Mouse (Mus musculus) limb, embryonic 11.5 days (tissue): ENCODE data around the gene Arpp19. TPM values are rescaled to one million over a fixed set of nuclear protein-coding genes. Genes with fewer than 3 reads are reported as not detected.

Source experiments
- ATAC-seq: fragments of 200-750 bp; cut with Nextera tagmentation; 2 replicates; pipeline ENCODE4 v1.8.0; 2017; ENCODE audit warnings: low read depth; ENCODE audit not compliant: insufficient number of reproducible peaks, low FRiP score, low TSS enrichment
- DNase-seq: peaks from one replicate; pipeline ENCODE4 v3.0.0-alpha.2; 2015; ENCODE audit warnings: low spot score
- H3K27ac ChIP-seq: fragments of 300-500 bp; sonication (generic); replicated peaks from 2 replicates; pipeline ENCODE4 v1.5.1; 2014; ENCODE audit warnings: low read depth, mild to moderate bottlenecking, low read length
- H3K27me3 ChIP-seq: fragments of 300-500 bp; sonication (generic); 2 replicates; pipeline ENCODE4 v1.6.1; 2014; ENCODE audit warnings: mild to moderate bottlenecking, low read length, mixed read lengths; ENCODE audit not compliant: control insufficient read depth, insufficient read depth
- H3K36me3 ChIP-seq: fragments of 300-500 bp; sonication (generic); 2 replicates; pipeline ENCODE4 v1.6.1; 2014; ENCODE audit warnings: mild to moderate bottlenecking, low read length, moderate library complexity, mixed read lengths; ENCODE audit not compliant: control insufficient read depth, insufficient read depth
- H3K4me1 ChIP-seq: fragments of 300-500 bp; sonication (generic); 2 replicates; pipeline ENCODE4 v1.6.1; 2014; ENCODE audit warnings: low read length, mixed read lengths; ENCODE audit not compliant: control insufficient read depth, insufficient read depth
- H3K4me2 ChIP-seq: fragments of 300-500 bp; sonication (generic); 2 replicates; pipeline ENCODE4 v1.6.1; 2014; ENCODE audit warnings: low read depth, mild to moderate bottlenecking, moderate library complexity; ENCODE audit not compliant: severe bottlenecking
- H3K4me3 ChIP-seq: fragments of 300-500 bp; sonication (generic); 2 replicates; pipeline ENCODE4 v1.5.1; 2014; ENCODE audit warnings: low read depth, low read length
- H3K9ac ChIP-seq: fragments of 300-500 bp; sonication (generic); 2 replicates; pipeline ENCODE4 v1.6.1; 2014; ENCODE audit warnings: mild to moderate bottlenecking, low read length
- H3K9me3 ChIP-seq: fragments of 300-500 bp; sonication (generic); 2 replicates; pipeline ENCODE4 v1.6.1; 2016; ENCODE audit warnings: low read length; ENCODE audit not compliant: control insufficient read depth
- WGBS: fragments of 180-500 bp; shearing (Covaris S2); extraction: QIAGEN DNeasy Blood & Tissue Kit; methylation state at CpG from one replicate; pipeline ENCODE4 v1.1.7; 2014; 5-methylcytosine and 5-hydroxymethylcytosine counted together
- polyA plus RNA-seq: library from polyadenylated mRNA; unstranded; fragments of >200 nt; fragmentation: Nextera tagmentation; extraction: Ambion mirVana; gene quantifications from 2 replicates; pipeline ENCODE4 v1.2.1, GENCODE M21; 2014

Arpp19 gene
- polyA plus RNA-seq, 1 experiment from 2014 or later: 387 TPM

- ATAC-seq: no peak
- no peak overlapping the region for H3K27ac ChIP-seq
- H3K4me2 ChIP-seq: no peak overlapping the region
- WGBS: 40% methylated on average over 7 of the region's 7 CpGs
- H3K9ac ChIP-seq: no peak overlapping the region
- 0 out of 2 replicates have a peak, but pooled peaks cover 2% of the 10 kb centered on the region for H3K36me3 ChIP-seq
- no peak for DNase-seq
- H3K4me1 ChIP-seq: peaks cover 3% of the 10 kb centered on the region; the same call in 1 of the 2 replicates
- H3K9me3 ChIP-seq: no peaks in the 10 kb centered on the region
- no peak overlapping the region for H3K4me3 ChIP-seq
- H3K27me3 ChIP-seq: no peaks in the 10 kb centered on the region
Observed at GRCm38 (mm10) chr9:75024089-75024488, 13.3 kb upstream of the Arpp19 start.

GRCm38 (mm10) chr9:75025689-75026088, 11.7 kb upstream of the Arpp19 start:
- ATAC-seq (no peak), DNase-seq (no peak)
- Histone ChIP-seq H3K4me3 (no peak overlapping the region), H3K9me3 (no peaks in the 10 kb centered on the region), H3K27me3 (no peaks in the 10 kb centered on the region), H3K36me3 (no peaks in the 10 kb centered on the region), H3K4me1 (no peaks in the 10 kb centered on the region; the same call in 1 of the 2 replicates), H3K9ac (no peak overlapping the region), H3K27ac (no peak overlapping the region), H3K4me2 (no peak overlapping the region)
- 73% methylated on average over 6 of the region's 6 CpGs for WGBS

GRCm38 (mm10) chr9:75032408-75032807, 5.0 kb upstream of the Arpp19 start:
- no peaks in the 10 kb centered on the region for H3K27me3 ChIP-seq
- no peak for ATAC-seq
- H3K4me1 ChIP-seq: no peaks in the 10 kb centered on the region
- H3K9me3 ChIP-seq: no peaks in the 10 kb centered on the region
- H3K9ac ChIP-seq: no peak overlapping the region
- no peak overlapping the region for H3K4me3 ChIP-seq
- 91% methylated on average over 1 of the region's 1 CpGs for WGBS
- no peak overlapping the region for H3K4me2 ChIP-seq
- H3K27ac ChIP-seq: no peak overlapping the region
- H3K36me3 ChIP-seq: no peaks in the 10 kb centered on the region
- no peak for DNase-seq

GRCm38 (mm10) chr9:75033141-75033540, 4.3 kb upstream of the Arpp19 start:
- H3K36me3 ChIP-seq: no peaks in the 10 kb centered on the region
- DNase-seq: no peak
- H3K4me2 ChIP-seq: no peak overlapping the region
- no peaks in the 10 kb centered on the region for H3K9me3 ChIP-seq
- no peak for ATAC-seq
- no peak overlapping the region for H3K4me3 ChIP-seq
- WGBS: 66% methylated on average over 7 of the region's 7 CpGs
- H3K27me3 ChIP-seq: no peaks in the 10 kb centered on the region
- H3K27ac ChIP-seq: no peak overlapping the region
- no peaks in the 10 kb centered on the region for H3K4me1 ChIP-seq
- no peak overlapping the region for H3K9ac ChIP-seq

- Histone ChIP-seq H3K4me1 (peaks cover 3% of the 10 kb centered on the region; the same call in 1 of the 2 replicates), H3K27ac (no peak overlapping the region), H3K36me3 (no peaks in the 10 kb centered on the region), H3K4me2 (no peak overlapping the region), H3K9ac (no peak overlapping the region), H3K9me3 (no peaks in the 10 kb centered on the region), H3K27me3 (no peaks in the 10 kb centered on the region), H3K4me3 (no peak overlapping the region)
- WGBS: 39% methylated on average over 1 of the region's 1 CpGs
- ATAC-seq: no peak
- DNase-seq: no peak
Observed at GRCm38 (mm10) chr9:75034691-75035090, 2.7 kb upstream of the Arpp19 start.

- DNase-seq (no peak), ATAC-seq (no peak)
- WGBS: 76% methylated on average over 4 of the region's 4 CpGs
- Histone ChIP-seq H3K36me3 (0 out of 2 replicates have a peak, but pooled peaks cover 2% of the 10 kb centered on the region), H3K4me3 (no peak overlapping the region), H3K4me1 (peaks cover 3% of the 10 kb centered on the region; the same call in 1 of the 2 replicates), H3K4me2 (no peak overlapping the region), H3K9ac (no peak overlapping the region), H3K27me3 (no peaks in the 10 kb centered on the region), H3K27ac (no peak overlapping the region), H3K9me3 (no peaks in the 10 kb centered on the region)
Observed at GRCm38 (mm10) chr9:75035944-75036343, 1.5 kb upstream of the Arpp19 start.

- Histone ChIP-seq H3K4me2 (peak overlapping the region; percentile 57), H3K9me3 (no peaks in the 10 kb centered on the region), H3K4me3 (peak overlapping the region; percentile 96), H3K4me1 (peaks cover 3% of the 10 kb centered on the region; the same call in 1 of the 2 replicates), H3K36me3 (0 out of 2 replicates have a peak, but pooled peaks cover 2% of the 10 kb centered on the region), H3K27ac (no peak overlapping the region), H3K9ac (peak overlapping the region; percentile 93), H3K27me3 (no peaks in the 10 kb centered on the region)
- ATAC-seq: no peak
- no peak for DNase-seq
- under 1% methylated on average over 10 of the region's 10 CpGs for WGBS
Observed at GRCm38 (mm10) chr9:75038357-75038688, 909 bp downstream of the Arpp19 start.

- DNase-seq: peak; percentile 9
- Histone ChIP-seq H3K9ac (no peak overlapping the region), H3K36me3 (0 out of 2 replicates have a peak, but pooled peaks cover 2% of the 10 kb centered on the region), H3K4me3 (no peak overlapping the region), H3K9me3 (no peaks in the 10 kb centered on the region), H3K27me3 (no peaks in the 10 kb centered on the region), H3K27ac (no peak overlapping the region), H3K4me2 (no peak overlapping the region), H3K4me1 (peaks cover 3% of the 10 kb centered on the region; the same call in 1 of the 2 replicates)
- 85% methylated on average over 2 of the region's 2 CpGs for WGBS
- no peak for ATAC-seq
Observed at GRCm38 (mm10) chr9:75040566-75040965, 3.2 kb downstream of the Arpp19 start.
